Mouse (Mus musculus) forebrain, postnatal 0 days (tissue): ENCODE data around the gene Rhcg. TPM values are rescaled to one million over a fixed set of nuclear protein-coding genes. Genes with fewer than 3 reads are reported as not detected.

Experiments used
- ATAC-seq: fragments of 200-750 bp; cut with Nextera tagmentation; 2 replicates; pipeline ENCODE4 v1.8.0; 2017; ENCODE audit warnings: mild to moderate bottlenecking, moderate library complexity
- DNase-seq: peaks from one replicate; pipeline ENCODE4 v3.0.0-alpha.2; 2015
- H3K27ac ChIP-seq: fragments of 300-500 bp; sonication (generic); 2 replicates; pipeline ENCODE4 v1.5.1; 2014; ENCODE audit warnings: low read depth, mild to moderate bottlenecking, antibody characterized with exemption, low read length, moderate library complexity, mixed read lengths
- H3K27me3 ChIP-seq: fragments of 300-500 bp; sonication (generic); 2 replicates; pipeline ENCODE4 v1.6.1; 2014; ENCODE audit warnings: mild to moderate bottlenecking, low read length, mixed read lengths; ENCODE audit not compliant: insufficient read depth
- H3K36me3 ChIP-seq: fragments of 300-500 bp; sonication (generic); 2 replicates; pipeline ENCODE4 v1.6.1; 2014; ENCODE audit warnings: mild to moderate bottlenecking, moderate library complexity; ENCODE audit not compliant: insufficient read depth
- H3K4me1 ChIP-seq: fragments of 300-500 bp; sonication (generic); 2 replicates; pipeline ENCODE4 v1.6.1; 2014; ENCODE audit warnings: antibody characterized with exemption; ENCODE audit not compliant: insufficient read depth
- H3K4me2 ChIP-seq: fragments of 300-500 bp; sonication (generic); 2 replicates; pipeline ENCODE4 v1.6.1; 2014; ENCODE audit warnings: low read depth, mild to moderate bottlenecking, moderate library complexity
- H3K4me3 ChIP-seq: fragments of 300-500 bp; sonication (generic); 2 replicates; pipeline ENCODE4 v1.5.1; 2014; ENCODE audit warnings: low read depth, low read length, mixed read lengths
- H3K9ac ChIP-seq: fragments of 300-500 bp; sonication (generic); 2 replicates; pipeline ENCODE4 v1.6.1; 2014; ENCODE audit warnings: mild to moderate bottlenecking
- H3K9me3 ChIP-seq: fragments of 300-500 bp; sonication (generic); 2 replicates; pipeline ENCODE4 v1.6.1; 2016; ENCODE audit warnings: low read length
- CTCF ChIP-seq: sonication (generic); IDR thresholded peaks from 2 replicates; pipeline ENCODE4 v1.5.1; 2016; ENCODE audit warnings: antibody characterized with exemption, control low read depth, low read depth
- WGBS: fragments of 180-500 bp; shearing (Covaris S2); extraction: QIAGEN DNeasy Blood & Tissue Kit; methylation state at CpG from one replicate; pipeline ENCODE4 v1.1.7; 2014; 5-methylcytosine and 5-hydroxymethylcytosine counted together
- polyA plus RNA-seq: library from polyadenylated mRNA; unstranded; fragments of >200 nt; fragmentation: Nextera tagmentation; extraction: Ambion mirVana; gene quantifications from 2 replicates; pipeline ENCODE4 v1.2.1, GENCODE M21; 2015
- total RNA-seq: library from RNA; depleted of rRNA; stranded (reverse); fragments of >200 nt; gene quantifications from 2 replicates; pipeline ENCODE4 v1.2.3, GENCODE M21; 2014; rRNA removed

The Rhcg gene
- total RNA-seq: 2.0 TPM in 2 replicates
- 2.9 and 4.3 TPM in 2 replicates for polyA plus RNA-seq

GRCm38 (mm10) chr7:79617418-79617817, at the start of gene Rhcg:
Gene Rhcg (minus strand): TSS chr7:79617657.
- WGBS: 9% methylated on average over 33 of the region's 33 CpGs
- H3K36me3 ChIP-seq: no peaks in the 10 kb centered on the region
- peak within 1 kb of the TSS; percentile 18; the same call in 1 of the 2 replicates for H3K4me3 ChIP-seq
- no peak for DNase-seq
- H3K27me3 ChIP-seq: peaks cover 6% of the 10 kb centered on the region; the same call in 1 of the 2 replicates
- ATAC-seq: no peak
- no peak within 1 kb of the TSS for H3K9ac ChIP-seq
- peak within 1 kb of the TSS; percentile 39 for H3K4me2 ChIP-seq
- no peaks in the 10 kb centered on the region for H3K9me3 ChIP-seq
- TF ChIP-seq CTCF: no peak
- no peak within 1 kb of the TSS for H3K27ac ChIP-seq
- no peaks in the 10 kb centered on the region for H3K4me1 ChIP-seq

- 0 out of 2 replicates have a peak, but pooled peaks have one; percentile 12 for TF ChIP-seq CTCF
- Histone ChIP-seq H3K9me3 (no peaks in the 10 kb centered on the region), H3K4me2 (no peak overlapping the region), H3K36me3 (no peaks in the 10 kb centered on the region), H3K9ac (no peak overlapping the region), H3K27ac (no peak overlapping the region), H3K27me3 (no peaks in the 10 kb centered on the region), H3K4me1 (no peaks in the 10 kb centered on the region), H3K4me3 (no peak overlapping the region)
- DNase-seq: no peak
- no peak for ATAC-seq
Observed at GRCm38 (mm10) chr7:79666690-79667089, 49.2 kb upstream of the Rhcg start.

DNA sequence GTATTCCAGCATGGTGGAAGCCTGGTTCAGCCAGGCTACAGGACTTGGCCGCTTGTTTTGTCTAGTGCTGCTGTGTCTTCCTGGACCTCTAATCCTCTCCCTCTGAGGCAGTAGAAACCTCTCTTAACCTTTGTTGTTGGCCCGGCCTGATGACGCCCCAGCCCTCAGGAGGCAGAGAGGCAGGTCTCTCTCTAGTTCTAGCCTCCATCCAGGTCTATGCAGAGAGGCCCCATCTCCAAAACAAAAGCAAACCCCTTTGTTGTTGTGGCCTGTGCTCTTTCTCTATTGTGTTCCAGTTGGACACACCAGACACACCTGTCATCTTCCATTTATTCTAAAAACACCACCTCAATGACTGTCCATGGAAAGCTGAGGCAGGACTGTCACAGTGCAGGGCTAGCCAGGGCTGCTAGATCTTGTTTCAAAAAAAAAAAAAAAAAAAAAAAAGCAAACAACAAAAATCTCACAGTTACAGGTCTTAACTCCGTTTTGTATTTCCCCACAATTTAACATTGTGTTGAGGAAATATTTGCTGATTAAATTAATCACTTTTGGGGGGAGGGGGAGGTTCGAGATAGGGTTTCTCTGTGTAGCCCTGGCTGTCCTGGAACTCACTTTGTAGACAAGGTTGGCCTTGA, 43.9 kb upstream of the Rhcg start:
- WGBS: 10% methylated on average over 5 of the region's 5 CpGs
- Histone ChIP-seq H3K4me1 (peaks cover 3% of the 10 kb centered on the region; the same call in 1 of the 2 replicates), H3K9me3 (no peaks in the 10 kb centered on the region), H3K27ac (no peak overlapping the region), H3K4me3 (peak overlapping the region; percentile 78), H3K27me3 (no peaks in the 10 kb centered on the region), H3K4me2 (peak overlapping the region; percentile 100), H3K9ac (no peak overlapping the region), H3K36me3 (no peaks in the 10 kb centered on the region)
- no peak for DNase-seq
- ATAC-seq: no peak
- no peak for TF ChIP-seq CTCF

- H3K4me3 ChIP-seq: peak overlapping the region; percentile 78
- H3K9ac ChIP-seq: peak overlapping the region; percentile 45
- peak overlapping the region; percentile 100 for H3K4me2 ChIP-seq
- no peak for TF ChIP-seq CTCF
- H3K36me3 ChIP-seq: no peaks in the 10 kb centered on the region
- ATAC-seq (0 out of 2 replicates have a peak, but pooled peaks have one; percentile 1), DNase-seq (no peak)
- peaks cover 3% of the 10 kb centered on the region; the same call in 1 of the 2 replicates for H3K4me1 ChIP-seq
- H3K9me3 ChIP-seq: no peaks in the 10 kb centered on the region
- under 1% methylated on average over 73 of the region's 73 CpGs for WGBS
- H3K27me3 ChIP-seq: no peaks in the 10 kb centered on the region
- no peak overlapping the region for H3K27ac ChIP-seq
Observed at GRCm38 (mm10) chr7:79660291-79661150, 43.1 kb upstream of the Rhcg start.

GRCm38 (mm10) chr7:79659578-79660290, 42.3 kb upstream of the Rhcg start, which contains the start of gene Ticrr:
Gene Ticrr (plus strand): TSS chr7:79660196.
- ATAC-seq: peak; percentile 100
- Histone ChIP-seq H3K27me3 (no peaks in the 10 kb centered on the region), H3K4me2 (peak within 1 kb of the TSS; percentile 100), H3K9ac (peak within 1 kb of the TSS; percentile 45), H3K27ac (no peak within 1 kb of the TSS), H3K4me1 (peaks cover 3% of the 10 kb centered on the region; the same call in 1 of the 2 replicates), H3K36me3 (no peaks in the 10 kb centered on the region), H3K9me3 (no peaks in the 10 kb centered on the region), H3K4me3 (peak within 1 kb of the TSS; percentile 78)
- DNase-seq: peak; percentile 97
- TF ChIP-seq CTCF: no peak
- WGBS: under 1% methylated on average over 39 of the region's 39 CpGs

- no peak for DNase-seq
- Histone ChIP-seq H3K9ac (no peak overlapping the region), H3K36me3 (no peaks in the 10 kb centered on the region), H3K4me1 (no peaks in the 10 kb centered on the region), H3K27me3 (no peaks in the 10 kb centered on the region), H3K4me2 (no peak overlapping the region), H3K4me3 (no peak overlapping the region), H3K27ac (no peak overlapping the region), H3K9me3 (no peaks in the 10 kb centered on the region)
- 6% methylated on average over 1 of the region's 1 CpGs for WGBS
- no peak for ATAC-seq
- no peak for TF ChIP-seq CTCF
Observed at GRCm38 (mm10) chr7:79654586-79654985, 37.1 kb upstream of the Rhcg start.
